21 mouse cellular contexts compared by ENCODE assay signal in the genomic region with DNA sequence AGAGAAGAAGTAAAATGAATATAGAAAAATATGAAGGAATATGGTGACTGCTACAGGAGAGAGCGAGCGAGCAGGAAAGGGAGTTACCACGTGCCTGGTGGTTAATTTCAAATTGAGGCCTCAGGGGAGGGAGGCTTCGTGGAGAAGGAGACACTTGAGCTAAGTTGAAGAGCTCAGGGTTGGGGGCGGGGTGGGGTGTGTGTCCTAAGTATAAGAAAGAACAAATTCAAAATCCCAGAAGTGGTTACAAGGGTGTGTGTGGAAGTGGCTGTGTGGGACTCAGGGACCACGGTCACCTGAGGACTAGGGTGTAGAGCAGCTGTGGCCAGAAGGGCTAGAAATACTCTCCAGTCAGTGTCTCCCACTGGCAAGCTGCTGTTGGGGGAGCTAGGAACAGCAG. TPM values are rescaled to one million over a fixed set of nuclear protein-coding genes. Genes with fewer than 3 reads are reported as not detected.
A peak's percentile ranks its signal among the peaks of the same experiment; 100 is the strongest.
DNase-seq lines count a peak whose midpoint lies in the region; ATAC-seq lines count a peak whose summit lies in the region.
"Had no signal": no experiment of that assay in that cellular context is flagged by ENCODE, and none has a peak within 500 bp of the region (broad histone marks: within the 10 kb centered on the region; RNA-seq: fewer than 3 reads in every experiment).

No protein-coding gene starts in this region.

- DNase-seq in midbrain, embryonic 10.5 days (ENCODE audit: low spot score) = no peak
- DNase-seq in ovary, postnatal 10 days (ENCODE audit: low spot score) = no peak
- no peak for DNase-seq in layer of hippocampus, postnatal 25 days (ENCODE audit: extremely low spot score in 1 of 2, low spot score in 1 of 2)
- DNase-seq: adrenal gland, postnatal 25 days; cerebellum, adult 9-10 months; embryo, embryonic 11 days; gastrocnemius, postnatal 14 days; kidney, adult 18-20 months; kidney, postnatal 14 days; right cerebral cortex, postnatal 25 days had no signal

- H3K4me1 ChIP-seq in midbrain, embryonic 10.5 days = peaks cover 48% of the 10 kb centered on the region
- H3K4me1 ChIP-seq in midbrain, embryonic 15.5 days = peaks cover 13% of the 10 kb centered on the region
- H3K4me1 ChIP-seq in limb, embryonic 12.5 days (replicated peaks) = peaks cover 31% of the 10 kb centered on the region
- peaks cover 37% of the 10 kb centered on the region for H3K4me1 ChIP-seq in lung, embryonic 16.5 days (replicated peaks; ENCODE audit: control insufficient read depth, insufficient read depth, low read length)

- H3K4me2 ChIP-seq in midbrain, embryonic 15.5 days = no peak overlapping the region
- no peak overlapping the region for H3K4me2 ChIP-seq in limb, embryonic 12.5 days
- H3K4me2 ChIP-seq in lung, embryonic 16.5 days (ENCODE audit: low read depth, low read length) = 0 out of 2 replicates have a peak overlapping the region, but pooled peaks have one; percentile 3
- H3K4me2 ChIP-seq: hindbrain, embryonic 12.5 days; midbrain, embryonic 13.5 days had no signal

- H3K27ac ChIP-seq in midbrain, embryonic 10.5 days (replicated peaks) = peak overlapping the region; percentile 55; the same call in 1 of the 2 replicates
- H3K27ac ChIP-seq in midbrain, embryonic 15.5 days = no peak overlapping the region
- H3K27ac ChIP-seq in limb, embryonic 12.5 days = 0 out of 2 replicates have a peak overlapping the region, but pooled peaks have one; percentile 7
- H3K27ac ChIP-seq in lung, embryonic 16.5 days (ENCODE audit: low read length) = peak overlapping the region; percentile 92
- H3K27ac ChIP-seq: hindbrain, embryonic 12.5 days; macrophage; midbrain, embryonic 13.5 days had no signal

- no peak overlapping the region for H3K4me3 ChIP-seq in midbrain, embryonic 10.5 days
- H3K4me3 ChIP-seq in midbrain, embryonic 15.5 days = no peak overlapping the region
- no peak overlapping the region for H3K4me3 ChIP-seq in limb, embryonic 12.5 days (replicated peaks)
- no peak overlapping the region for H3K4me3 ChIP-seq in lung, embryonic 16.5 days (ENCODE audit: low read length)
- H3K4me3 ChIP-seq: hindbrain, embryonic 12.5 days; midbrain, embryonic 13.5 days had no signal

- no peak for ATAC-seq in midbrain, embryonic 15.5 days (replicated peaks)
- ATAC-seq in limb, embryonic 12.5 days (ENCODE audit: insufficient number of reproducible peaks, insufficient read depth, low FRiP score, low TSS enrichment, low read depth) = no peak
- peak; percentile 53 for ATAC-seq in lung, embryonic 16.5 days (ENCODE audit: low read depth)
- no peak for ATAC-seq in CD4-positive, CD25-positive, alpha-beta regulatory T cell, adult 4 months
- ATAC-seq: activated CD4-positive, CD25-positive, alpha-beta regulatory T cell, adult 4 months; midbrain, embryonic 13.5 days had no signal

- H3K9me3 ChIP-seq in midbrain, embryonic 10.5 days (replicated peaks) = no peaks in the 10 kb centered on the region
- H3K9me3 ChIP-seq in midbrain, embryonic 15.5 days = no peaks in the 10 kb centered on the region
- H3K9me3 ChIP-seq in limb, embryonic 12.5 days = peaks cover 2% of the 10 kb centered on the region; the same call in 1 of the 2 replicates
- H3K9me3 ChIP-seq in lung, embryonic 16.5 days (ENCODE audit: control insufficient read depth, low read length) = no peaks in the 10 kb centered on the region
- H3K9me3 ChIP-seq: hindbrain, embryonic 12.5 days; midbrain, embryonic 13.5 days had no signal

- no peaks in the 10 kb centered on the region for H3K36me3 ChIP-seq in midbrain, embryonic 10.5 days
- H3K36me3 ChIP-seq in midbrain, embryonic 15.5 days (replicated peaks) = no peaks in the 10 kb centered on the region
- no peaks in the 10 kb centered on the region for H3K36me3 ChIP-seq in limb, embryonic 12.5 days
- no peaks in the 10 kb centered on the region for H3K36me3 ChIP-seq in lung, embryonic 16.5 days (ENCODE audit: control insufficient read depth, insufficient read depth, low read length)
- H3K36me3 ChIP-seq: hindbrain, embryonic 12.5 days; midbrain, embryonic 13.5 days had no signal

- peaks cover 39% of the 10 kb centered on the region for H3K27me3 ChIP-seq in midbrain, embryonic 10.5 days (ENCODE audit: low read depth, poor library complexity, severe bottlenecking)
- H3K27me3 ChIP-seq in midbrain, embryonic 15.5 days (replicated peaks) = peaks cover 5% of the 10 kb centered on the region; the same call in 1 of the 2 replicates
- H3K27me3 ChIP-seq in limb, embryonic 12.5 days = peaks cover 27% of the 10 kb centered on the region
- no peaks in the 10 kb centered on the region for H3K27me3 ChIP-seq in lung, embryonic 16.5 days (ENCODE audit: control insufficient read depth, insufficient read depth, low read depth, low read length)
- H3K27me3 ChIP-seq: hindbrain, embryonic 12.5 days had no signal

- no peak overlapping the region for H3K9ac ChIP-seq in midbrain, embryonic 15.5 days
- no peak overlapping the region; the same call in 1 of the 2 replicates for H3K9ac ChIP-seq in limb, embryonic 12.5 days (replicated peaks)
- H3K9ac ChIP-seq in lung, embryonic 16.5 days (ENCODE audit: low read length) = peak overlapping the region; percentile 39; the same call in 1 of the 2 replicates
- H3K9ac ChIP-seq: hindbrain, embryonic 12.5 days; midbrain, embryonic 13.5 days had no signal

- WGBS in midbrain, embryonic 10.5 days = 77% methylated on average over 6 of the region's 6 CpGs
- 69% methylated on average over 6 of the region's 6 CpGs for WGBS in midbrain, embryonic 15.5 days
- WGBS in limb, embryonic 12.5 days = 57% methylated on average over 6 of the region's 6 CpGs
- 36% methylated on average over 6 of the region's 6 CpGs for WGBS in lung, embryonic 16.5 days

RNA-seq across cellular contexts. Expression of a gene that starts 38.7 kb away (rescaled TPM):
- not detected in 2 replicates for polyA plus RNA-seq in midbrain, embryonic 10.5 days (2016; fragmentation: Nextera tagmentation; extraction: Ambion mirVana)
- polyA plus RNA-seq in midbrain, embryonic 15.5 days (2015; fragmentation: Nextera tagmentation; extraction: Ambion mirVana) = not detected in 2 replicates
- not detected in 2 replicates for polyA plus RNA-seq in limb, embryonic 12.5 days (2016; fragmentation: Nextera tagmentation; extraction: Ambion mirVana)
- not detected in 2 replicates for polyA plus RNA-seq in lung, embryonic 16.5 days (2015; fragmentation: Nextera tagmentation; extraction: Ambion mirVana)
- not detected for total RNA-seq in layer of hippocampus, postnatal 25 days (2021)
- polyA plus RNA-seq in CD4-positive, CD25-positive, alpha-beta regulatory T cell, adult 4 months (2017; shearing (Covaris generic)) = not detected
- total RNA-seq: adrenal gland, postnatal 25 days; gastrocnemius, postnatal 14 days; heart, adult 8-10 months; layer of hippocampus, postnatal 10 days; left cerebral cortex, postnatal 25 days had no signal
- polyA plus RNA-seq: activated CD4-positive, CD25-positive, alpha-beta regulatory T cell, adult 4 months; hindbrain, embryonic 12.5 days; macrophage; midbrain, embryonic 13.5 days had no signal
